Mouse (Mus musculus) forebrain, embryonic 13.5 days (tissue): ENCODE data around the gene Pacsin1. TPM values are rescaled to one million over a fixed set of nuclear protein-coding genes. Genes with fewer than 3 reads are reported as not detected.

ENCODE experiments used
- ATAC-seq: fragments of 200-750 bp; cut with Nextera tagmentation; 2 replicates; pipeline ENCODE4 v1.8.0; 2017
- H3K27ac ChIP-seq: fragments of 300-500 bp; sonication (generic); 2 replicates; pipeline ENCODE4 v1.5.1; 2015; ENCODE audit warnings: inconsistent platforms, mild to moderate bottlenecking, moderate library complexity
- H3K27me3 ChIP-seq: fragments of 300-500 bp; sonication (generic); 2 replicates; pipeline ENCODE4 v1.6.1; 2015; ENCODE audit warnings: mild to moderate bottlenecking, inconsistent platforms
- H3K36me3 ChIP-seq: fragments of 300-500 bp; sonication (generic); 2 replicates; pipeline ENCODE4 v1.6.1; 2015; ENCODE audit warnings: mild to moderate bottlenecking, inconsistent platforms; ENCODE audit not compliant: poor library complexity, severe bottlenecking
- H3K4me1 ChIP-seq: fragments of 300-500 bp; sonication (generic); 2 replicates; pipeline ENCODE4 v1.6.1; 2015; ENCODE audit warnings: inconsistent platforms
- H3K4me2 ChIP-seq: fragments of 300-500 bp; sonication (generic); 2 replicates; pipeline ENCODE4 v1.6.1; 2015; ENCODE audit warnings: inconsistent platforms, mild to moderate bottlenecking, moderate library complexity
- H3K4me3 ChIP-seq: fragments of 300-500 bp; sonication (generic); 2 replicates; pipeline ENCODE4 v1.5.1; 2015; ENCODE audit warnings: mild to moderate bottlenecking, inconsistent platforms
- H3K9ac ChIP-seq: fragments of 300-500 bp; sonication (generic); 2 replicates; pipeline ENCODE4 v1.6.1; 2015; ENCODE audit warnings: mild to moderate bottlenecking, inconsistent platforms
- H3K9me3 ChIP-seq: fragments of 300-500 bp; sonication (generic); replicated peaks from 2 replicates; pipeline ENCODE4 v1.6.1; 2016; ENCODE audit warnings: inconsistent platforms
- WGBS: fragments of 180-500 bp; shearing (Covaris S2); methylation state at CpG from one replicate; pipeline ENCODE4 v1.1.7; 2015; 5-methylcytosine and 5-hydroxymethylcytosine counted together
- polyA plus RNA-seq: library from polyadenylated mRNA; unstranded; fragments of >200 nt; fragmentation: Nextera tagmentation; extraction: Ambion mirVana; gene quantifications from 2 replicates; pipeline ENCODE4 v1.2.1, GENCODE M21; 2015

Pacsin1 gene
- polyA plus RNA-seq, 1 experiment from 2014 or later, result 14.8 TPM

DNA sequence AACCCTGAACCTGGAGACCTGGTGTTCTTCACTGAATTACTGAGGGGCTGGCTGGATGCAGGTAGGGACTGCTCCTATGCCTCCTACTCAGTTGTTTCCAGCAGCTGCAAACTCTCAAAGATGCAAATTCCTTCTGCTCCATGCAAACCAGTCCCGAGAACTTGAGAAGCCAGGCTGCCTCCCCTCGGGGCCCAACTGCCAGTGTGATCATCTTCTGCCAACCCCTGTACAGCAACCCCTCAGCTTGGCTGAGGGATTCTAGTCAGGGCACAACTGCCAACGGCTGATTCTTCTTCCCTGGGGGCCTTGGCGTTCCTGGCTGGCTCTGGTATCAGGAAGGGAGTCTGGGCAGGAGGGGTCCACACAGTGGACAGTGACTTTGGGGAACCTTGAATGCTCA is 91.1 kb downstream of the Pacsin1 start:
- H3K4me2 ChIP-seq, result no peak overlapping the region
- no peak for ATAC-seq
- H3K27ac ChIP-seq, result no peak overlapping the region; the same call in 1 of the 2 replicates
- H3K9ac ChIP-seq, result no peak overlapping the region
- H3K27me3 ChIP-seq, result no peaks in the 10 kb centered on the region
- no peaks in the 10 kb centered on the region for H3K9me3 ChIP-seq
- no peaks in the 10 kb centered on the region for H3K4me1 ChIP-seq
- 70% methylated on average over 4 of the region's 4 CpGs for WGBS
- H3K4me3 ChIP-seq, result no peak overlapping the region
- H3K36me3 ChIP-seq, result peaks cover 4% of the 10 kb centered on the region; the same call in 1 of the 2 replicates

DNA sequence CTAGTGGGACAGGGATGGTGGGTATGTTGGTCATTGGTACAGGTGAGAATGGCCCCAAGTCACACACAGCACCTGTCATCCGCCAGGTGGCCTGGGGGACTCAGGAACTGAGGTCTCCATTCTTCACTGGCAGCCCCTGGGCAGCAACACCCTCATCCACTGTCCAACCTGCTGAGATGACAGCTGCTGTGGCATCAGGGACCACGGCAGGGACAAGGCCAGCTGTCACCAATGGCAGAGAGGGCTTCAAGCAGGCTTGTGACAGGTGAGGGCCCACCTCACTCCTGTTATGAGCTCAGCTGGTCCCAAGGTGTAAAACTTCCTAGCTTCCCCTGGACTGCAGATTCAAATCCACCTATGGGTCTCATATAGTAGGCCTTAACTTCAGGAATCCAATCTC is 92.8 kb downstream of the Pacsin1 start:
- Histone ChIP-seq H3K36me3 (peaks cover 9% of the 10 kb centered on the region; the same call in 1 of the 2 replicates), H3K4me3 (no peak overlapping the region), H3K27ac (no peak overlapping the region), H3K9ac (no peak overlapping the region), H3K4me1 (no peaks in the 10 kb centered on the region), H3K27me3 (no peaks in the 10 kb centered on the region), H3K9me3 (no peaks in the 10 kb centered on the region), H3K4me2 (no peak overlapping the region)
- 85% methylated on average over 2 of the region's 2 CpGs for WGBS
- no peak for ATAC-seq

GRCm38 (mm10) chr17:27750451-27750942 is 95.2 kb downstream of the Pacsin1 start:
- H3K4me1 ChIP-seq, result no peaks in the 10 kb centered on the region
- peaks cover 15% of the 10 kb centered on the region; the same call in 1 of the 2 replicates for H3K36me3 ChIP-seq
- H3K9ac ChIP-seq, result no peak overlapping the region
- no peak for ATAC-seq
- no peak overlapping the region for H3K27ac ChIP-seq
- H3K27me3 ChIP-seq, result no peaks in the 10 kb centered on the region
- 86% methylated on average over 6 of the region's 6 CpGs for WGBS
- H3K9me3 ChIP-seq, result no peaks in the 10 kb centered on the region
- no peak overlapping the region for H3K4me3 ChIP-seq
- H3K4me2 ChIP-seq, result no peak overlapping the region

- WGBS, result 89% methylated on average over 8 of the region's 8 CpGs
- no peak for ATAC-seq
- Histone ChIP-seq H3K27ac (no peak overlapping the region; the same call in 1 of the 2 replicates), H3K36me3 (peaks cover 16% of the 10 kb centered on the region; the same call in 1 of the 2 replicates), H3K27me3 (no peaks in the 10 kb centered on the region), H3K4me3 (no peak overlapping the region), H3K9me3 (no peaks in the 10 kb centered on the region), H3K4me1 (no peaks in the 10 kb centered on the region), H3K4me2 (no peak overlapping the region), H3K9ac (no peak overlapping the region)
Measured at GRCm38 (mm10) chr17:27751314-27752202, 96.2 kb downstream of the Pacsin1 start.

GRCm38 (mm10) chr17:27760169-27760568 is 104.9 kb downstream of the Pacsin1 start:
- Histone ChIP-seq H3K27me3 (no peaks in the 10 kb centered on the region), H3K36me3 (peaks cover 12% of the 10 kb centered on the region), H3K4me2 (no peak overlapping the region), H3K4me3 (no peak overlapping the region), H3K4me1 (peaks cover 4% of the 10 kb centered on the region; the same call in 1 of the 2 replicates), H3K27ac (no peak overlapping the region), H3K9ac (no peak overlapping the region), H3K9me3 (peaks cover 7% of the 10 kb centered on the region; the same call in 1 of the 2 replicates)
- WGBS, result 83% methylated on average over 6 of the region's 6 CpGs
- ATAC-seq, result no peak

Other genes starting within 250 kb of the Pacsin1 start
- gene Grm4, start 134.1 kb upstream of the Pacsin1 start, polyA plus RNA-seq, result 2.2 and 2.4 TPM in 2 replicates
- 147 and 165 TPM in 2 replicates for gene Hmga1, start 99.0 kb upstream of the Pacsin1 start, polyA plus RNA-seq
- gene AI413582, start 89.8 kb upstream of the Pacsin1 start, polyA plus RNA-seq, result 22.2 and 25.2 TPM in 2 replicates
- gene Nudt3, start 32.0 kb upstream of the Pacsin1 start, polyA plus RNA-seq, result 191 and 196 TPM in 2 replicates
- not detected in 2 replicates for gene RPS10-NUDT3, start 20.3 kb upstream of the Pacsin1 start, polyA plus RNA-seq
- 659 and 777 TPM in 2 replicates for gene Rps10, start 18.8 kb upstream of the Pacsin1 start, polyA plus RNA-seq
- gene Spdef, start 73.4 kb downstream of the Pacsin1 start, polyA plus RNA-seq, result 0.38 and 0.75 TPM in 2 replicates
- 9.1 and 11.3 TPM in 2 replicates for gene D17Wsu92e, start 165.1 kb downstream of the Pacsin1 start, polyA plus RNA-seq
- 381 and 396 TPM in 2 replicates for gene Snrpc, start 182.6 kb downstream of the Pacsin1 start, polyA plus RNA-seq
- 4.7 and 5.5 TPM in 2 replicates for gene Uhrf1bp1, start 200.9 kb downstream of the Pacsin1 start, polyA plus RNA-seq